ENCODE assay signal across 8 mouse cellular contexts in the genomic region with DNA sequence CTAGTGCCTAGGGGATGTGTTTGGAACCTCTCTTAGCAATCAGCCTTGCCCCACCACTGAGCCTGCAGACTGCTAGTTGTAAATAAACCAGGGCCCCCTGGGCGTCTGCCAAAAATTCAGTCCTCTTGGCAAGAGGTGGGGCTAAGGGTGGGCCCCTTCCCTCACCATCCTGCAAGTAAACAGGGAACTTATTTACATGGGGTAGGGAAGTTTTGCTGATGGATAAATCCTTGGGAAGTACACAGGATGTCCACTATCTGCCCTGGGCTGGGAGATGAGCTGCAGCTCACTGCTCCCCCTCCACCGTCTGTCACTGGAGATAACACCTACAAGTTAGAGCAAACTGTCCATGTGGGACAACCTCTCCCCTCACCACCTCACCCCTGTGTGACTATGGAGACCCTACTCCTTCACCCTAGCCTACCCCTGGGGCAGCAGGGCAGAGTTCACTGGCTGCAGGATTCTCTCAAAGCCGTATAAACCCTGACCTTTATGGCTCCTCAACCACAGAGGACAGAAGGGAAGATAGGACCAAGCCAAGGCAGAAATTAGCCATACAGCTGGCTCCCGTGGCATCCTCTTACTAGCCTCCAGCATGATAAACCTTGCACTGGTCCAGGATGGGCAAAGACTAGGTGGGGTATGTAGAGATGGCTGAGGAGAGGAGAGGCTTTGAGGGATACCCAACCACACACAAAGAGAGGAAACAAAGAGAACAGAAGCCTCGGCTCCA. TPM values are rescaled to one million over a fixed set of nuclear protein-coding genes. Genes with fewer than 3 reads are reported as not detected.
DNase-seq lines count a peak whose midpoint lies in the region; ATAC-seq and TF ChIP-seq lines count a peak whose summit lies in the region.

No protein-coding gene starts in this region.

- peak; percentile 93 for TF ChIP-seq EP300 in liver, postnatal 0 days (IDR thresholded peaks at IDR 0.05; ENCODE audit: low read depth)

- H3K4me3 ChIP-seq in megakaryocyte, embryonic 14.5 days (replicated peaks) = peak overlapping the region; percentile 48
- no peak overlapping the region for H3K4me3 ChIP-seq in embryonic facial prominence, embryonic 15.5 days (replicated peaks)
- no peak overlapping the region for H3K4me3 ChIP-seq in hindbrain, postnatal 0 days (ENCODE audit: low read length)
- 0 out of 2 replicates have a peak overlapping the region, but pooled peaks have one; percentile 2 for H3K4me3 ChIP-seq in liver, postnatal 0 days (ENCODE audit: low read depth, low read length)

- no peak for TF ChIP-seq CTCF in hindbrain, postnatal 0 days (IDR thresholded peaks at IDR 0.05; ENCODE audit: low read depth)
- no peak for TF ChIP-seq CTCF in liver, postnatal 0 days (IDR thresholded peaks at IDR 0.05; ENCODE audit: low read depth)

- DNase-seq in hindbrain, postnatal 0 days (ENCODE audit: low spot score) = peak; percentile 69
- DNase-seq in liver, postnatal 0 days = peak; percentile 82
- peak; percentile 80 to 87 for DNase-seq in spleen, postnatal 4 days (ENCODE audit: low spot score in 2 of 2)
- no peak for DNase-seq in embryo, embryonic 9.5 days (ENCODE audit: extremely low spot score)
- no peak for DNase-seq in frontal cortex, postnatal 25 days (ENCODE audit: low spot score in 2 of 2)

- H3K4me1 ChIP-seq in megakaryocyte, embryonic 14.5 days = peaks cover 87% of the 10 kb centered on the region
- H3K4me1 ChIP-seq in embryonic facial prominence, embryonic 15.5 days = peaks cover 77% of the 10 kb centered on the region
- peaks cover 33% of the 10 kb centered on the region for H3K4me1 ChIP-seq in hindbrain, postnatal 0 days (ENCODE audit: insufficient read depth, low read length)
- peaks cover 75% of the 10 kb centered on the region for H3K4me1 ChIP-seq in liver, postnatal 0 days (ENCODE audit: insufficient read depth)

- peaks cover 73% of the 10 kb centered on the region for H3K27me3 ChIP-seq in megakaryocyte, embryonic 14.5 days (replicated peaks)
- no peaks in the 10 kb centered on the region for H3K27me3 ChIP-seq in embryonic facial prominence, embryonic 15.5 days
- no peaks in the 10 kb centered on the region for H3K27me3 ChIP-seq in hindbrain, postnatal 0 days (ENCODE audit: insufficient read depth, low read length)
- H3K27me3 ChIP-seq in liver, postnatal 0 days (ENCODE audit: insufficient read depth, low read length) = no peaks in the 10 kb centered on the region

- no peaks in the 10 kb centered on the region for H3K36me3 ChIP-seq in megakaryocyte, embryonic 14.5 days (replicated peaks; ENCODE audit: low read length)
- H3K36me3 ChIP-seq in embryonic facial prominence, embryonic 15.5 days = peaks cover 10% of the 10 kb centered on the region
- 0 out of 2 replicates have a peak, but pooled peaks cover 11% of the 10 kb centered on the region for H3K36me3 ChIP-seq in hindbrain, postnatal 0 days (ENCODE audit: insufficient read depth, low read length)
- 0 out of 2 replicates have a peak, but pooled peaks cover 14% of the 10 kb centered on the region for H3K36me3 ChIP-seq in liver, postnatal 0 days (replicated peaks; ENCODE audit: insufficient read depth, low read length)

- H3K4me2 ChIP-seq in embryonic facial prominence, embryonic 15.5 days (replicated peaks) = no peak overlapping the region
- H3K4me2 ChIP-seq in hindbrain, postnatal 0 days (ENCODE audit: low read depth, low read length) = no peak overlapping the region
- H3K4me2 ChIP-seq in liver, postnatal 0 days (ENCODE audit: low read depth, low read length) = peak overlapping the region; percentile 63

- H3K27ac ChIP-seq in embryonic facial prominence, embryonic 15.5 days (replicated peaks) = peak overlapping the region; percentile 66
- H3K27ac ChIP-seq in hindbrain, postnatal 0 days = no peak overlapping the region
- peak overlapping the region; percentile 95 for H3K27ac ChIP-seq in liver, postnatal 0 days (ENCODE audit: low read depth)

- no peaks in the 10 kb centered on the region for H3K9me3 ChIP-seq in megakaryocyte, embryonic 14.5 days
- H3K9me3 ChIP-seq in embryonic facial prominence, embryonic 15.5 days (replicated peaks) = no peaks in the 10 kb centered on the region
- no peaks in the 10 kb centered on the region for H3K9me3 ChIP-seq in hindbrain, postnatal 0 days (ENCODE audit: low read length)
- no peaks in the 10 kb centered on the region for H3K9me3 ChIP-seq in liver, postnatal 0 days (ENCODE audit: low read length)

- H3K9ac ChIP-seq in embryonic facial prominence, embryonic 15.5 days = no peak overlapping the region
- H3K9ac ChIP-seq in hindbrain, postnatal 0 days (replicated peaks; ENCODE audit: low read length) = no peak overlapping the region
- H3K9ac ChIP-seq in liver, postnatal 0 days (replicated peaks) = peak overlapping the region; percentile 60

- ATAC-seq in megakaryocyte, adult 5-6 weeks (ENCODE audit: poor library complexity, severe bottlenecking) = no peak
- ATAC-seq in embryonic facial prominence, embryonic 15.5 days (ENCODE audit: insufficient number of reproducible peaks, low FRiP score, low TSS enrichment, low read depth) = peak; percentile 47
- ATAC-seq in hindbrain, postnatal 0 days = 0 out of 2 replicates have a peak, but pooled peaks have one; percentile 11
- peak; percentile 83 for ATAC-seq in liver, postnatal 0 days

- 25% methylated on average over 5 of the region's 5 CpGs for WGBS in embryonic facial prominence, embryonic 15.5 days
- WGBS in hindbrain, postnatal 0 days = 30% methylated on average over 5 of the region's 5 CpGs
- WGBS in liver, postnatal 0 days (ENCODE audit: insufficient replicate concordance) = 20% methylated on average over 5 of the region's 5 CpGs

RNA-seq across cellular contexts. Expression of gene Tmcc2, which starts 16.8 kb away (rescaled TPM):
- 26.7 and 30.0 TPM in 2 replicates for polyA plus RNA-seq in megakaryocyte, embryonic 14.5 days (2012; ENCODE audit: insufficient read depth, low replicate concordance)
- total RNA-seq in megakaryocyte, adult 5-6 weeks (2015) = 4.9 and 6.9 TPM in 2 replicates
- total RNA-seq in megakaryocyte, adult 5-6 weeks (2017) = 5.3 and 7.8 TPM in 2 replicates
- 9.8 and 10.7 TPM in 2 replicates for polyA plus RNA-seq in embryonic facial prominence, embryonic 15.5 days (2015; fragmentation: Nextera tagmentation; extraction: Ambion mirVana)
- total RNA-seq in hindbrain, postnatal 0 days (2014; rRNA removed) = 138 and 151 TPM in 2 replicates
- polyA plus RNA-seq in hindbrain, postnatal 0 days (2015; fragmentation: Nextera tagmentation; extraction: Ambion mirVana) = 33.5 and 34.0 TPM in 2 replicates
- polyA plus RNA-seq in liver, postnatal 0 days (2015; fragmentation: Nextera tagmentation; extraction: Ambion mirVana) = 154 TPM in 2 replicates

RNA-seq across cellular contexts. Expression of gene Dstyk, which starts 43.0 kb away (rescaled TPM):
- 0.19 and 0.83 TPM in 2 replicates for polyA plus RNA-seq in megakaryocyte, embryonic 14.5 days (2012; ENCODE audit: insufficient read depth, low replicate concordance)
- total RNA-seq in megakaryocyte, adult 5-6 weeks (2015) = 17.2 and 19.5 TPM in 2 replicates
- 24.8 and 36.6 TPM in 2 replicates for total RNA-seq in megakaryocyte, adult 5-6 weeks (2017)
- polyA plus RNA-seq in embryonic facial prominence, embryonic 15.5 days (2015; fragmentation: Nextera tagmentation; extraction: Ambion mirVana) = 15.6 and 18.0 TPM in 2 replicates
- total RNA-seq in hindbrain, postnatal 0 days (2014; rRNA removed) = 21.3 and 31.8 TPM in 2 replicates
- 5.7 and 6.2 TPM in 2 replicates for polyA plus RNA-seq in hindbrain, postnatal 0 days (2015; fragmentation: Nextera tagmentation; extraction: Ambion mirVana)
- 2.3 and 2.9 TPM in 2 replicates for polyA plus RNA-seq in liver, postnatal 0 days (2015; fragmentation: Nextera tagmentation; extraction: Ambion mirVana)

RNA-seq across cellular contexts. Expression of gene Nuak2, which starts 58.4 kb away (rescaled TPM):
- polyA plus RNA-seq in megakaryocyte, embryonic 14.5 days (2012; ENCODE audit: insufficient read depth, low replicate concordance) = 1.3 and 1.7 TPM in 2 replicates
- 23.9 and 24.2 TPM in 2 replicates for total RNA-seq in megakaryocyte, adult 5-6 weeks (2015)
- 14.3 and 16.7 TPM in 2 replicates for total RNA-seq in megakaryocyte, adult 5-6 weeks (2017)
- 8.5 and 9.1 TPM in 2 replicates for polyA plus RNA-seq in embryonic facial prominence, embryonic 15.5 days (2015; fragmentation: Nextera tagmentation; extraction: Ambion mirVana)
- 6.2 and 7.7 TPM in 2 replicates for total RNA-seq in hindbrain, postnatal 0 days (2014; rRNA removed)
- polyA plus RNA-seq in hindbrain, postnatal 0 days (2015; fragmentation: Nextera tagmentation; extraction: Ambion mirVana) = 7.4 and 7.9 TPM in 2 replicates
- 6.0 and 6.8 TPM in 2 replicates for polyA plus RNA-seq in liver, postnatal 0 days (2015; fragmentation: Nextera tagmentation; extraction: Ambion mirVana)

Comparison
In these comparisons a context has a peak if more than half of its experiments do, and no peak if none do; other contexts are left out.
1. H3K4me3 ChIP-seq: peak in megakaryocyte, embryonic 14.5 days (single experiment) and liver, postnatal 0 days (single experiment); none in embryonic facial prominence, embryonic 15.5 days (single experiment) and hindbrain, postnatal 0 days (single experiment).
2. DNase-seq: peak in hindbrain, postnatal 0 days (single experiment), liver, postnatal 0 days (single experiment) and spleen, postnatal 4 days (2 of 2); none in embryo, embryonic 9.5 days (single experiment) and frontal cortex, postnatal 25 days (0 of 2).